Mouse (Mus musculus): ENCODE measurements around the gene Adgrl2. TPM values are rescaled to one million over a fixed set of nuclear protein-coding genes. Genes with fewer than 3 reads are reported as not detected.

Gene Adgrl2
- polyA plus RNA-seq, 1 experiment from 2014 or later: 42.5 TPM

DNA sequence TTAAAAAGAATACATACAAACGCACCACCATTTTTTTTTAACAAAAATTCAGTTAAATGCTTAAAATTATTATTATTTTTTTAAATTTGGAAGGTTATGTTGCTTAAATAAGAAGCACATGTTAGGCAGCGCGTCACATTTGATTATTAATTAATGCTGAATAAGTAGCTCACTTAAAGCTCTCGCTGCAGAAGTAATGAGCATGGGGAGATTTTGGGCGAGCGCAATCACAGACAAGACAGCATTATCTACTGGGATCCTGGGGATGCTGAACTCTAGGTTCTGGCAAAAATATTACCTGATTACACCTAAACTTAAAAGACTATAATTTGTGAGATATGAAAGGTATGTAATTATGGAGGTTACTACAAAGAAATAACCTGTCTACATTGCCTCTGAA, 77.8 kb downstream of the Adgrl2 start:
- no peak overlapping the region for H3K9ac ChIP-seq (ENCODE audit: low read depth, low read length)
- H3K36me3 ChIP-seq (ENCODE audit: insufficient read depth, low read length): no peaks in the 10 kb centered on the region
- no peak for TF ChIP-seq CTCF (IDR thresholded peaks at IDR 0.05; ENCODE audit: low read depth)
- no peaks in the 10 kb centered on the region for H3K27me3 ChIP-seq (ENCODE audit: insufficient read depth, low read length)
- 0 out of 2 replicates have a peak, but pooled peaks cover under 1% of the 10 kb centered on the region for H3K4me1 ChIP-seq (replicated peaks; ENCODE audit: insufficient read depth, low read length)
- H3K4me2 ChIP-seq (ENCODE audit: low read length): no peak overlapping the region
- 85% methylated on average over 6 of the region's 6 CpGs for WGBS
- H3K9me3 ChIP-seq (replicated peaks; ENCODE audit: low read length): no peaks in the 10 kb centered on the region
- H3K4me3 ChIP-seq (replicated peaks; ENCODE audit: low read depth, low read length): no peak overlapping the region
- DNase-seq (ENCODE audit: low spot score) (no peak), ATAC-seq (replicated peaks; ENCODE audit: low FRiP score, low read depth) (no peak)
- H3K27ac ChIP-seq: no peak overlapping the region

DNA sequence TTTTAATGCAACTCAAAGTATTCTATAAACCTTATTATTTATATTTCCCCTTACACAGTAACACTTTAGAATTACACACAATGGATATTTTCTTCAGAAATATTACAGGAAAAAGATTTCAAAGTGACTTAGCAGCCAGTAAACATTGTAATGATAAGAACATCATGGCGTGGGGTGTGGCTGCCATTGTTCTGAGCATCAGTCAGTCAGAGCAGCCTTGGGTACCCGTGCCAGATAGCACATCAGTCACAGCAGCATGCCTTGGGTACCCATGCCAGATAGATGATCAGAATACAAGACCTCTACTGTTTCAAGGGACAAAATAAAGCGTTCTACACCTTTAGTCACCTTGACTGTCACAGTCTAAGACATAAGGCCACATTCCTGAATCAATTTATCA, 82.5 kb downstream of the Adgrl2 start:
- Histone ChIP-seq H3K9me3 (replicated peaks; ENCODE audit: low read length) (no peaks in the 10 kb centered on the region), H3K4me2 (ENCODE audit: low read length) (no peak overlapping the region), H3K4me3 (replicated peaks; ENCODE audit: low read depth, low read length) (no peak overlapping the region), H3K36me3 (ENCODE audit: insufficient read depth, low read length) (no peaks in the 10 kb centered on the region), H3K27me3 (ENCODE audit: insufficient read depth, low read length) (no peaks in the 10 kb centered on the region), H3K9ac (ENCODE audit: low read depth, low read length) (no peak overlapping the region), H3K27ac (no peak overlapping the region), H3K4me1 (replicated peaks; ENCODE audit: insufficient read depth, low read length) (peaks cover 5% of the 10 kb centered on the region; the same call in 1 of the 2 replicates)
- no peak for TF ChIP-seq CTCF (IDR thresholded peaks at IDR 0.05; ENCODE audit: low read depth)
- DNase-seq (ENCODE audit: low spot score) (no peak), ATAC-seq (replicated peaks; ENCODE audit: low FRiP score, low read depth) (no peak)
- 73% methylated on average over 3 of the region's 3 CpGs for WGBS

DNA sequence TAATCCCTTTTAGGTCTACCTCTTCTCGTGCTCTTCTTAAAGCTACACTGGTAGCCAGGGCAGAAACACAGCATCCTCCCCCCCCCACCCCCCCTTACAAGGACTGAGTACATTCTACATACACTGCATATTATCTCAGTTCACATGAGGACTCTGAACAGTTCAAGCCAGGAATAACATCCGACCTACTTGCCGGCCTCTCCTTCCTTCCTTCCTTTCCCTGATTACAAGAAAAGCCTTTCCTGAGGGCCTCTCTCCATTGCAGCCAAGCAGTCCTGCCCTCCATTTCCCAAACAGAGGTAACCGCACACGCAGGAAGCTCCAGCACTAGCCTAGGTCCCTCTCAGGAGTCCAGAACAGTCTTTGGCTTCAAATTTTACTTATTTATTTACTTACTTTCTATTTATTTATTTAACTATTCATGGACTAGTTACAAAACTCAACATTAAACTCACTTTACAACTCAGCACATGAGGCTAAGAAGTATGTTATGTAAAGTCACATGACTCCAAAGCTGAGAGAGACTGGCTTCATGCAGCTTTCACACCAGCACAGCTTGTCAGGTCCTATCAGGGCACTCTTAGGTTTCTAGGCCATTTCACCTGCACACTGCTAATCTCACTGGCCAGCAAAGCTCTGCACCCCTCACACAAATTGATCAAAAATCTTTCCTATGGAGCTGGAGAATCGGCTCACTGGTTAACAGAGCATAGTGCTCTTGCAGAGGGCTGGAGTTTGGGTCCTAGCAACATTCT, 83.2 kb downstream of the Adgrl2 start:
- H3K4me2 ChIP-seq (ENCODE audit: low read length): no peak overlapping the region
- no peak overlapping the region for H3K4me3 ChIP-seq (replicated peaks; ENCODE audit: low read depth, low read length)
- no peaks in the 10 kb centered on the region for H3K9me3 ChIP-seq (replicated peaks; ENCODE audit: low read length)
- WGBS: 59% methylated on average over 6 of the region's 6 CpGs
- DNase-seq (ENCODE audit: low spot score): peak; percentile 46
- ATAC-seq (replicated peaks; ENCODE audit: low FRiP score, low read depth): no peak
- no peak overlapping the region for H3K27ac ChIP-seq
- H3K27me3 ChIP-seq (ENCODE audit: insufficient read depth, low read length): no peaks in the 10 kb centered on the region
- H3K4me1 ChIP-seq (replicated peaks; ENCODE audit: insufficient read depth, low read length): peaks cover 5% of the 10 kb centered on the region; the same call in 1 of the 2 replicates
- H3K36me3 ChIP-seq (ENCODE audit: insufficient read depth, low read length): no peaks in the 10 kb centered on the region
- no peak overlapping the region for H3K9ac ChIP-seq (ENCODE audit: low read depth, low read length)
- no peak for TF ChIP-seq CTCF (IDR thresholded peaks at IDR 0.05; ENCODE audit: low read depth)

DNA sequence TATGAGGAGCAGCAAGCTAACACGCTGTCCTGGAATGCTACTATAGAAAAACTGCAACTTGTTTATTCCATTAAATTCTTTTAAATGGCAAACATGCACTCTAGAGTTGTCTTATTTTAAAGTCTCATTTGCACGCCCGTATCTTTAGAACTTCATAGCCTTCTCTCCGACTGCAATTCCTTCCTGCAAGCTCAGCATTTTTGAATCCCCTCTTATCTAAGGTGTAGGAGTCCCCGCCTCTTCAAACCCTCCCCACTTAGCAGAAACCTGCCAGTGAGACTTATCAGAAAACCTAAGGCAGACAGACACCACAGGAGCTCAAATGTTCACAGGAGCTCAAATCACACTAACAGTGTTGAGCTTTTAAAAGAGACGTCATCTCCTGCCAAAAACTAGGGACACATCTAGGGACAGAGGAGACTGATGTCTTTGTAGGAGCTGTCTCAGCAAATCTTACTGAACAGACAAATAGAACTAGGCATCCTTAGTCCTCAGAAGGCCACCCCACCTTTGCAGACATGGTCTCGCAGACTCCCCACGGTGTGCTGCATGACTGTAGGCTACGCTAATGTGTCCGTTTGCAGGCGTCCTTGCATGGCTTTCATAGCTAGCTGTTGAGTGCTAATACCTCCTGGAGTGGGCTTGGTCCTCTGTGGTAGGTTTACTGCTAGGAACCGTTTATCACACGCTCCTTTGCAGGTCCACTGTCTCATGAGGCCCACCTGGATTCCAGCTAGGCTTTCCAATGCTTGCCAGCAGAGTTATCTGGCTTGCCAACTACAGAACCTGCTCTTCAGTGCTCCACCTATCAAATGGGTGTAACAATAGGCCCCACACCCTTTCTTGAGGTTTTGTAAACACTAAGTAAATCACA, 84.2 kb downstream of the Adgrl2 start:
- Histone ChIP-seq H3K27me3 (ENCODE audit: insufficient read depth, low read length) (no peaks in the 10 kb centered on the region), H3K27ac (no peak overlapping the region), H3K4me2 (ENCODE audit: low read length) (no peak overlapping the region), H3K36me3 (ENCODE audit: insufficient read depth, low read length) (no peaks in the 10 kb centered on the region), H3K4me1 (replicated peaks; ENCODE audit: insufficient read depth, low read length) (peaks cover 5% of the 10 kb centered on the region; the same call in 1 of the 2 replicates), H3K9ac (ENCODE audit: low read depth, low read length) (no peak overlapping the region), H3K4me3 (replicated peaks; ENCODE audit: low read depth, low read length) (no peak overlapping the region), H3K9me3 (replicated peaks; ENCODE audit: low read length) (no peaks in the 10 kb centered on the region)
- WGBS: 70% methylated on average over 13 of the region's 13 CpGs
- ATAC-seq (replicated peaks; ENCODE audit: low FRiP score, low read depth): no peak
- TF ChIP-seq CTCF (IDR thresholded peaks at IDR 0.05; ENCODE audit: low read depth): no peak
- no peak for DNase-seq (ENCODE audit: low spot score)

DNA sequence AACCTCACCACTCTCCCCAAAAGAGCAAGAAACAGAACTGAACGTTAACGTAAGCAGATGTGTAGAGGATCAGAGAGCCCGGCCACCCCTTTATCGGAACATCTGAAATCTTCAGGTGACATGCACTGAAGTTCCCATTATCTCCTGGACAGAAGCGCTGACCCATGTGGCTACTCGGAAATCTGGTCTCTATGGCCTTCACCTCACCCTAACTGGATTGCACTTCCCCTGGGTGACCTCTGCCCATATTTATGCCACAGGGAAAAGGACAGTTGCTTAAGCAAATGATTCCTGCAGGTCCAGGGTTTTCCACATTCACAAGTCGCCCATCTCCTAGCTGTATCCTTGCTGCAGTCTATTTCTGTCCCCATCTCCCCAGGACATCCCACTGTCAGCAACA, 84.9 kb downstream of the Adgrl2 start:
- DNase-seq (ENCODE audit: low spot score): no peak

DNA sequence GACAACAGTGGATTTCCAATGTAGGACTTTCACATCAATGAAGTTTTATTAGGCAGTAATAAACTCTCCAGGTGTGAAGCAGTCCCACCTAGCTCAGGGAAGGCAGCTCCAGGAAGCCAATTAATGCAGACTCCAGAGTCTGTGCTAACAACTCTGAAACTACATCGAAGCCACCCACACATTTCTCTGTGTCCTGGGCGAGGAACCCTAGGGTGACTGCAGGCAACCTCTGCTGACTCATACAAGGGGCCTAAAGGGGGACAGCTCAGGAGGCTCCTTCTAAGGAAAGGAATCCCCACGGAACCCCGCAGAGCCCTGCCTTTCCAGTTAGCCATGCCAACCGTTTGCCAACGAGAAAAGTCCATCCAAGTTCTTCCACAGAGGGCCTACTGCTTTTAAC, 90.5 kb downstream of the Adgrl2 start:
- H3K4me1 ChIP-seq (replicated peaks; ENCODE audit: insufficient read depth, low read length): peaks cover 13% of the 10 kb centered on the region; the same call in 1 of the 2 replicates
- H3K36me3 ChIP-seq (ENCODE audit: insufficient read depth, low read length): no peaks in the 10 kb centered on the region
- DNase-seq (ENCODE audit: low spot score) (no peak), ATAC-seq (replicated peaks; ENCODE audit: low FRiP score, low read depth) (no peak)
- no peak for TF ChIP-seq CTCF (IDR thresholded peaks at IDR 0.05; ENCODE audit: low read depth)
- 42% methylated on average over 6 of the region's 6 CpGs for WGBS
- no peaks in the 10 kb centered on the region for H3K9me3 ChIP-seq (replicated peaks; ENCODE audit: low read length)
- no peak overlapping the region for H3K27ac ChIP-seq
- no peak overlapping the region for H3K4me2 ChIP-seq (ENCODE audit: low read length)
- H3K27me3 ChIP-seq (ENCODE audit: insufficient read depth, low read length): no peaks in the 10 kb centered on the region
- no peak overlapping the region for H3K9ac ChIP-seq (ENCODE audit: low read depth, low read length)
- H3K4me3 ChIP-seq (replicated peaks; ENCODE audit: low read depth, low read length): no peak overlapping the region

More for the DNA sequence above, 84.9 kb downstream of the Adgrl2 start:
- H3K36me3 ChIP-seq (ENCODE audit: insufficient read depth, low read length): no peaks in the 10 kb centered on the region
- no peak overlapping the region for H3K4me2 ChIP-seq (ENCODE audit: low read length)
- H3K4me1 ChIP-seq (replicated peaks; ENCODE audit: insufficient read depth, low read length): peaks cover 7% of the 10 kb centered on the region; the same call in 1 of the 2 replicates
- 53% methylated on average over 7 of the region's 7 CpGs for WGBS
- no peaks in the 10 kb centered on the region for H3K27me3 ChIP-seq (ENCODE audit: insufficient read depth, low read length)
- H3K9ac ChIP-seq (ENCODE audit: low read depth, low read length): no peak overlapping the region
- H3K4me3 ChIP-seq (replicated peaks; ENCODE audit: low read depth, low read length): no peak overlapping the region
- no peak for TF ChIP-seq CTCF (IDR thresholded peaks at IDR 0.05; ENCODE audit: low read depth)
- no peak overlapping the region for H3K27ac ChIP-seq
- no peaks in the 10 kb centered on the region for H3K9me3 ChIP-seq (replicated peaks; ENCODE audit: low read length)
- ATAC-seq (replicated peaks; ENCODE audit: low FRiP score, low read depth): no peak

All from kidney, postnatal 0 days (tissue).